ENCODE assay signal across 8 mouse cellular contexts in the genomic region with DNA sequence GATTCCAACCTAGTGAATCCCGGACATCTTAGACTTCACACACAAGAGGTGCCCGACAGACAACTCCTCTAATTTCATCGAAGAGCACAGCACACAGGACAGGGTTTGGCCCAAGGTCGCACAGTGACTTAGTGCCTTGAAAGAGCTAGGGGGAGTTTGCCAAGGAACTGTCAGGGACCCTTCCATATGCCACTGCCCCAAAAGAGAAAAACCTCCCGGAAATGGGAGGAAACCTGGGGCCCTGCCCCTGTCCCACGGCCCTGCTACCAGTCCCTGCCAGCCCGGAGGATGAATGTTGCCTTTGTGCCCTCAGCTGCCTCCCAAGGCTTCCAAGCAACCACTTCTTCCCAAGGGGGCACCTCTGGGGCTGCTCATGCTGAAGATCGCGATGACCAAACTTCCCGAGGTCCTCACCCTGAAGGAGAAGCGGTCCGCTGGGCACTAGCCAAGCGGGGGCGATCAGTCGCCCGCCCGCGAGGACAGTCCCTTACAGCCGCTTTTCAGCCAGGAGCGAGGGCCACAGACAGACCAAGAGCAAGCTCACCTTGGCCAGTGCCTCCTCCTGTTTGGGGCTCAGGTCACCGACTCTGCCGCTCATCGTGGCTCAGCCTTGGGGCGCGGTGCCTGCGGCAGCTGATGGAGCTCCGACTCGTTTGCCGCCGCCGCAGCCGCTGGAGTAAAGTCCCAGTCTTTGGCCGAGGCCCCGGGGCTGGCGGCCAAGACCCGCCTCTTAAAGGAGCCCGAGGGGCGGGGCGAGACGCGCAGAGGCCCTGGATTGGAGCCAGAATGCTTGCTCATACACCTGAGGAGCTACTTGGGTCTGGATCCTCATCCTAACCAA. TPM values are rescaled to one million over a fixed set of nuclear protein-coding genes. Genes with fewer than 3 reads are reported as not detected.
A peak's percentile ranks its signal among the peaks of the same experiment; 100 is the strongest.
DNase-seq lines count a peak whose midpoint lies in the region; ATAC-seq and TF ChIP-seq lines count a peak whose summit lies in the region.

No protein-coding gene starts in this region.

- peak overlapping the region; percentile 68 for H3K9ac ChIP-seq in heart, embryonic 11.5 days (ENCODE audit: low read depth, low read length)
- H3K9ac ChIP-seq in liver, adult 2 months (ENCODE audit: low read depth, low read length), result peak overlapping the region; percentile 96
- peak overlapping the region; percentile 38; the same call in 1 of the 2 replicates for H3K9ac ChIP-seq in stomach, embryonic 15.5 days

- peak overlapping the region; percentile 98 for H3K4me2 ChIP-seq in heart, embryonic 11.5 days
- peak overlapping the region; percentile 97 for H3K4me2 ChIP-seq in stomach, embryonic 15.5 days

- peaks cover 11% of the 10 kb centered on the region; the same call in 1 of the 2 replicates for H3K79me2 ChIP-seq in liver, adult 2 months (ENCODE audit: control insufficient read depth, insufficient read depth, low read length)

- no peaks in the 10 kb centered on the region for H3K9me3 ChIP-seq in heart, embryonic 11.5 days (replicated peaks; ENCODE audit: control insufficient read depth, low read length)
- H3K9me3 ChIP-seq in stomach, embryonic 15.5 days, result no peaks in the 10 kb centered on the region

- peaks cover 20% of the 10 kb centered on the region for H3K27me3 ChIP-seq in heart, embryonic 11.5 days (ENCODE audit: control insufficient read depth, insufficient read depth, low read length)
- no peaks in the 10 kb centered on the region for H3K27me3 ChIP-seq in liver, adult 2 months (ENCODE audit: control insufficient read depth, insufficient read depth, low read length)
- peaks cover 14% of the 10 kb centered on the region for H3K27me3 ChIP-seq in stomach, embryonic 15.5 days (replicated peaks)

- ATAC-seq in heart, embryonic 11.5 days (replicated peaks; ENCODE audit: insufficient number of reproducible peaks, low FRiP score, low TSS enrichment), result no peak
- ATAC-seq in stomach, embryonic 15.5 days (ENCODE audit: insufficient read depth, low FRiP score, low read depth), result peak; percentile 49

- 2% methylated on average over 41 of the region's 41 CpGs for WGBS in bone marrow, adult 2 months
- WGBS in heart, embryonic 11.5 days (ENCODE audit: insufficient replicate concordance), result 3% methylated on average over 41 of the region's 41 CpGs
- WGBS in liver, adult 2 months, result 2% methylated on average over 41 of the region's 41 CpGs
- 2% methylated on average over 41 of the region's 41 CpGs for WGBS in stomach, embryonic 15.5 days

- peak overlapping the region; percentile 72 for H3K4me3 ChIP-seq in bone marrow, adult 2 months (replicated peaks; ENCODE audit: control insufficient read depth, low read depth, low read length)
- peak overlapping the region; percentile 60 for H3K4me3 ChIP-seq in embryonic fibroblast, embryonic 13.5 days (ENCODE audit: insufficient read depth, low read length)
- H3K4me3 ChIP-seq in heart, embryonic 11.5 days (ENCODE audit: low read depth, low read length), result peak overlapping the region; percentile 56
- peak overlapping the region; percentile 92 for H3K4me3 ChIP-seq in liver, adult 2 months (ENCODE audit: insufficient read depth, low read depth, low read length)
- peak overlapping the region; percentile 53 for H3K4me3 ChIP-seq in stomach, embryonic 15.5 days (replicated peaks)

- TF ChIP-seq CTCF in bone marrow, adult 2 months (IDR thresholded peaks at IDR 0.05; ENCODE audit: control insufficient read depth, insufficient read depth, low read length), result no peak
- TF ChIP-seq CTCF in embryonic fibroblast, embryonic 13.5 days (IDR thresholded peaks at IDR 0.05; ENCODE audit: borderline replicate concordance, insufficient read depth, low read length), result no peak
- TF ChIP-seq CTCF in liver, adult 2 months (IDR thresholded peaks at IDR 0.05; ENCODE audit: low read depth, low read length), result no peak

- peak overlapping the region; percentile 71 for H3K27ac ChIP-seq in bone marrow, adult 2 months (ENCODE audit: control insufficient read depth, insufficient read depth, low read depth, low read length, poor library complexity)
- H3K27ac ChIP-seq in embryonic fibroblast, embryonic 13.5 days (ENCODE audit: insufficient read depth, low read length), result no peak overlapping the region
- H3K27ac ChIP-seq in heart, embryonic 11.5 days (ENCODE audit: low read depth, low read length), result no peak overlapping the region
- peak overlapping the region; percentile 98 for H3K27ac ChIP-seq in liver, adult 2 months (replicated peaks; ENCODE audit: insufficient read depth, low read depth, low read length)
- no peak overlapping the region for H3K27ac ChIP-seq in stomach, embryonic 15.5 days

- no peaks in the 10 kb centered on the region for H3K36me3 ChIP-seq in heart, embryonic 11.5 days (ENCODE audit: control insufficient read depth, insufficient read depth, low read length)
- peaks cover 5% of the 10 kb centered on the region; the same call in 1 of the 2 replicates for H3K36me3 ChIP-seq in liver, adult 2 months (ENCODE audit: control insufficient read depth, insufficient read depth, low read length)
- H3K36me3 ChIP-seq in stomach, embryonic 15.5 days, result no peaks in the 10 kb centered on the region

- DNase-seq in CD4-positive, CD25-positive, alpha-beta regulatory T cell, adult 2 months (ENCODE audit: low read depth, low spot score), result peak; percentile 62
- peak; percentile 83 for DNase-seq in kidney, adult 9 months
- peak; percentile 53 for DNase-seq in liver, adult 2 months (ENCODE audit: extremely low read depth, low read depth, low spot score)
- DNase-seq in naive thymus-derived CD4-positive, alpha-beta T cell, adult 2 months (ENCODE audit: low read depth), result peak; percentile 58

- peak; percentile 67; the same call in 1 of the 2 replicates for TF ChIP-seq POLR2A in bone marrow, adult 2 months (IDR thresholded peaks at IDR 0.05; ENCODE audit: borderline replicate concordance, control insufficient read depth, low read depth, low read length)
- peak; percentile 61 for TF ChIP-seq POLR2A in embryonic fibroblast, embryonic 13.5 days (IDR thresholded peaks at IDR 0.05; ENCODE audit: low read depth, low read length)
- TF ChIP-seq POLR2A in liver, adult 2 months (IDR thresholded peaks at IDR 0.05; ENCODE audit: extremely low read depth, insufficient read depth, low read length), result peak; percentile 94

- peaks cover 1% of the 10 kb centered on the region; the same call in 1 of the 2 replicates for H3K4me1 ChIP-seq in bone marrow, adult 2 months (ENCODE audit: control insufficient read depth, insufficient read depth, low read length)
- no peaks in the 10 kb centered on the region for H3K4me1 ChIP-seq in embryonic fibroblast, embryonic 13.5 days (ENCODE audit: control insufficient read depth, insufficient read depth, low read length)
- H3K4me1 ChIP-seq in heart, embryonic 11.5 days (ENCODE audit: control insufficient read depth, insufficient read depth, low read length), result peaks cover 17% of the 10 kb centered on the region
- peaks cover 32% of the 10 kb centered on the region for H3K4me1 ChIP-seq in liver, adult 2 months (ENCODE audit: control insufficient read depth, insufficient read depth, low read length)
- H3K4me1 ChIP-seq in stomach, embryonic 15.5 days, result peaks cover 14% of the 10 kb centered on the region

RNA-seq across cellular contexts. Expression of gene Sec14l2, which starts 4.9 kb away (rescaled TPM):
- polyA plus RNA-seq in bone marrow, adult 2 months (2011; ENCODE audit: insufficient read depth, insufficient read length, low replicate concordance, missing spikeins), result 15.4 and 20.3 TPM in 2 replicates
- 1.8 and 2.5 TPM in 2 replicates for polyA plus RNA-seq in embryonic fibroblast, embryonic 13.5 days (2011; ENCODE audit: insufficient read length, low read depth, missing spikeins)
- 0.93 and 1.1 TPM in 2 replicates for polyA plus RNA-seq in heart, embryonic 11.5 days (2014; fragmentation: Nextera tagmentation; extraction: Ambion mirVana)
- 302 and 310 TPM in 2 replicates for total RNA-seq in liver, adult 2 months (2014; rRNA removed)
- polyA plus RNA-seq in liver, adult 2 months (2012; rRNA removed), result 349 and 371 TPM in 2 replicates
- polyA plus RNA-seq in stomach, embryonic 15.5 days (2015; fragmentation: Nextera tagmentation; extraction: Ambion mirVana), result 1.7 and 1.9 TPM in 2 replicates

RNA-seq across cellular contexts. Expression of gene Rnf215, which starts 16.7 kb away (rescaled TPM):
- polyA plus RNA-seq in bone marrow, adult 2 months (2011; ENCODE audit: insufficient read depth, insufficient read length, low replicate concordance, missing spikeins), result 8.5 and 10.5 TPM in 2 replicates
- 16.4 and 19.6 TPM in 2 replicates for polyA plus RNA-seq in embryonic fibroblast, embryonic 13.5 days (2011; ENCODE audit: insufficient read length, low read depth, missing spikeins)
- 13.7 and 15.3 TPM in 2 replicates for polyA plus RNA-seq in heart, embryonic 11.5 days (2014; fragmentation: Nextera tagmentation; extraction: Ambion mirVana)
- total RNA-seq in liver, adult 2 months (2014; rRNA removed), result 10.3 and 10.8 TPM in 2 replicates
- polyA plus RNA-seq in liver, adult 2 months (2012; rRNA removed), result 11.3 and 13.1 TPM in 2 replicates
- polyA plus RNA-seq in stomach, embryonic 15.5 days (2015; fragmentation: Nextera tagmentation; extraction: Ambion mirVana), result 25.1 and 26.8 TPM in 2 replicates

RNA-seq across cellular contexts. Expression of gene Mtfp1, which starts 23.1 kb away (rescaled TPM):
- 9.0 and 10.3 TPM in 2 replicates for polyA plus RNA-seq in bone marrow, adult 2 months (2011; ENCODE audit: insufficient read depth, insufficient read length, low replicate concordance, missing spikeins)
- 0.49 and 1.6 TPM in 2 replicates for polyA plus RNA-seq in embryonic fibroblast, embryonic 13.5 days (2011; ENCODE audit: insufficient read length, low read depth, missing spikeins)
- 20.8 and 21.0 TPM in 2 replicates for polyA plus RNA-seq in heart, embryonic 11.5 days (2014; fragmentation: Nextera tagmentation; extraction: Ambion mirVana)
- total RNA-seq in liver, adult 2 months (2014; rRNA removed), result 16.6 and 23.4 TPM in 2 replicates
- 39.2 and 41.5 TPM in 2 replicates for polyA plus RNA-seq in liver, adult 2 months (2012; rRNA removed)
- 21.7 and 21.8 TPM in 2 replicates for polyA plus RNA-seq in stomach, embryonic 15.5 days (2015; fragmentation: Nextera tagmentation; extraction: Ambion mirVana)

RNA-seq across cellular contexts. Expression of gene Ccdc157, which starts 41.8 kb away (rescaled TPM):
- polyA plus RNA-seq in bone marrow, adult 2 months (2011; ENCODE audit: insufficient read depth, insufficient read length, low replicate concordance, missing spikeins), result 5.0 and 5.9 TPM in 2 replicates
- polyA plus RNA-seq in embryonic fibroblast, embryonic 13.5 days (2011; ENCODE audit: insufficient read length, low read depth, missing spikeins), result 9.2 and 9.4 TPM in 2 replicates
- polyA plus RNA-seq in heart, embryonic 11.5 days (2014; fragmentation: Nextera tagmentation; extraction: Ambion mirVana), result 2.2 and 2.6 TPM in 2 replicates
- 4.0 and 4.5 TPM in 2 replicates for total RNA-seq in liver, adult 2 months (2014; rRNA removed)
- 6.5 and 9.3 TPM in 2 replicates for polyA plus RNA-seq in liver, adult 2 months (2012; rRNA removed)
- polyA plus RNA-seq in stomach, embryonic 15.5 days (2015; fragmentation: Nextera tagmentation; extraction: Ambion mirVana), result 6.1 and 6.4 TPM in 2 replicates

RNA-seq across cellular contexts. Expression of gene Sf3a1, which starts 41.8 kb away (rescaled TPM):
- polyA plus RNA-seq in bone marrow, adult 2 months (2011; ENCODE audit: insufficient read depth, insufficient read length, low replicate concordance, missing spikeins), result 26.7 and 39.7 TPM in 2 replicates
- polyA plus RNA-seq in embryonic fibroblast, embryonic 13.5 days (2011; ENCODE audit: insufficient read length, low read depth, missing spikeins), result 42.5 and 46.8 TPM in 2 replicates
- 44.7 and 47.9 TPM in 2 replicates for polyA plus RNA-seq in heart, embryonic 11.5 days (2014; fragmentation: Nextera tagmentation; extraction: Ambion mirVana)
- total RNA-seq in liver, adult 2 months (2014; rRNA removed), result 4.3 and 4.6 TPM in 2 replicates
- 10.0 and 12.2 TPM in 2 replicates for polyA plus RNA-seq in liver, adult 2 months (2012; rRNA removed)
- polyA plus RNA-seq in stomach, embryonic 15.5 days (2015; fragmentation: Nextera tagmentation; extraction: Ambion mirVana), result 39.2 and 44.2 TPM in 2 replicates

Comparison
In these comparisons a context has a peak if more than half of its experiments do, and no peak if none do; other contexts are left out.
1. H3K27ac ChIP-seq: peak in bone marrow, adult 2 months (single experiment) and liver, adult 2 months (single experiment); none in embryonic fibroblast, embryonic 13.5 days (single experiment), heart, embryonic 11.5 days (single experiment) and stomach, embryonic 15.5 days (single experiment).
2. H3K9ac ChIP-seq: peak in every context shown above with its lines; median percentile 96 in liver, adult 2 months; 68 in heart, embryonic 11.5 days; 38 in stomach, embryonic 15.5 days.
3. RNA of gene Sec14l2, which starts 4.9 kb away (polyA plus RNA-seq): 349 to 371 TPM in liver, adult 2 months; 15.4 to 20.3 TPM in bone marrow, adult 2 months, 1.8 to 2.5 TPM in embryonic fibroblast, embryonic 13.5 days, 1.7 to 1.9 TPM in stomach, embryonic 15.5 days and 0.93 to 1.1 TPM in heart, embryonic 11.5 days; every median in the first group is over 10 times any median in the second.
4. Peak in every context shown above with its lines, with median percentiles within 50 percentile points of each other: DNase-seq, H3K4me3 ChIP-seq and POLR2A ChIP-seq.